In the genomic region with DNA sequence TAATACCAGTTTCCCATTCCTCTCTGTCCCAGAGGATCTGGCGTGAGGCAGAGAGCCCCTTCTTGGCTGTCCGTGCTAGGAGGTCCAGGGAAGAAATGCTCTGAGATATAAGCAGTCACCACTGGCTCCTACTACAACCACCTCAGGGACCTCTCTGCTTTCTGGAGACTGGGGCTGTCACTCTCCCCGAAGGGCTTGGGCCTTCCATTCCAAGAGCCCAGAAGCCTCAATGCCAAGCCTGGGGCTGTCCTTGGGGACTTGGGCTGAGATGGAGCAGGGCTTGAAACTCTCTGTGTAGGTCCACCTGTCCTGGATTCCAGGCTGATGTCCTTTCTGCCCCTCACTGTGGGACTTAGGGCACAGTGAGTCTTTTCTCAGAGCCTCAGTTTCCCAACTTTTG, we compare ENCODE assay signal across 25 mouse cellular contexts. TPM values are rescaled to one million over a fixed set of nuclear protein-coding genes. Genes with fewer than 3 reads are reported as not detected.
DNase-seq lines count a peak whose midpoint lies in the region; ATAC-seq and TF ChIP-seq lines count a peak whose summit lies in the region.
"Had no signal": no experiment of that assay in that cellular context is flagged by ENCODE, and none has a peak within 500 bp of the region (broad histone marks: within the 10 kb centered on the region; RNA-seq: fewer than 3 reads in every experiment).

No protein-coding gene starts in this region.

- 5% methylated on average over 3 of the region's 3 CpGs for WGBS in forebrain, embryonic 10.5 days
- WGBS in forebrain, embryonic 13.5 days = 2% methylated on average over 3 of the region's 3 CpGs
- WGBS in embryonic facial prominence, embryonic 12.5 days = 6% methylated on average over 3 of the region's 3 CpGs
- 7% methylated on average over 3 of the region's 3 CpGs for WGBS in hindbrain, postnatal 0 days
- 0% methylated on average over 3 of the region's 3 CpGs for WGBS in midbrain, embryonic 16.5 days

- peaks cover 2% of the 10 kb centered on the region; the same call in 1 of the 2 replicates for H3K36me3 ChIP-seq in forebrain, embryonic 10.5 days (replicated peaks)
- H3K36me3 ChIP-seq in forebrain, embryonic 13.5 days (ENCODE audit: poor library complexity, severe bottlenecking) = no peaks in the 10 kb centered on the region
- H3K36me3 ChIP-seq in embryonic facial prominence, embryonic 12.5 days = peaks cover 3% of the 10 kb centered on the region; the same call in 1 of the 2 replicates
- no peaks in the 10 kb centered on the region for H3K36me3 ChIP-seq in hindbrain, postnatal 0 days (ENCODE audit: insufficient read depth, low read length)
- H3K36me3 ChIP-seq in midbrain, embryonic 16.5 days (ENCODE audit: control insufficient read depth, insufficient read depth, low read length) = no peaks in the 10 kb centered on the region

- H3K4me1 ChIP-seq in forebrain, embryonic 10.5 days = peaks cover 69% of the 10 kb centered on the region
- H3K4me1 ChIP-seq in forebrain, embryonic 13.5 days = peaks cover 45% of the 10 kb centered on the region
- H3K4me1 ChIP-seq in embryonic facial prominence, embryonic 12.5 days = peaks cover 20% of the 10 kb centered on the region
- H3K4me1 ChIP-seq in hindbrain, postnatal 0 days (ENCODE audit: insufficient read depth, low read length) = 0 out of 2 replicates have a peak, but pooled peaks cover 7% of the 10 kb centered on the region
- peaks cover 24% of the 10 kb centered on the region for H3K4me1 ChIP-seq in midbrain, embryonic 16.5 days (ENCODE audit: control insufficient read depth, insufficient read depth, low read length)

- H3K27ac ChIP-seq in forebrain, embryonic 10.5 days = no peak overlapping the region
- H3K27ac ChIP-seq in forebrain, embryonic 13.5 days = no peak overlapping the region
- no peak overlapping the region for H3K27ac ChIP-seq in embryonic facial prominence, embryonic 12.5 days
- peak overlapping the region; percentile 70 for H3K27ac ChIP-seq in hindbrain, postnatal 0 days
- peak overlapping the region; percentile 82 for H3K27ac ChIP-seq in midbrain, embryonic 16.5 days (ENCODE audit: low read length)
- H3K27ac ChIP-seq: heart, embryonic 13.5 days; limb, embryonic 15.5 days had no signal

- no peak overlapping the region for H3K9ac ChIP-seq in forebrain, embryonic 13.5 days
- no peak overlapping the region for H3K9ac ChIP-seq in embryonic facial prominence, embryonic 12.5 days
- peak overlapping the region; percentile 56 for H3K9ac ChIP-seq in hindbrain, postnatal 0 days (replicated peaks; ENCODE audit: low read length)
- H3K9ac ChIP-seq in midbrain, embryonic 16.5 days (ENCODE audit: low read depth, low read length) = peak overlapping the region; percentile 35
- H3K9ac ChIP-seq: heart, embryonic 13.5 days; limb, embryonic 15.5 days had no signal

- no peak overlapping the region for H3K4me2 ChIP-seq in forebrain, embryonic 13.5 days
- H3K4me2 ChIP-seq in embryonic facial prominence, embryonic 12.5 days (replicated peaks) = no peak overlapping the region
- H3K4me2 ChIP-seq in hindbrain, postnatal 0 days (ENCODE audit: low read depth, low read length) = peak overlapping the region; percentile 52
- H3K4me2 ChIP-seq in midbrain, embryonic 16.5 days (ENCODE audit: low read length) = peak overlapping the region; percentile 49
- H3K4me2 ChIP-seq: heart, embryonic 13.5 days; limb, embryonic 15.5 days had no signal

- peak; percentile 32 for DNase-seq in forebrain, embryonic 10.5 days (ENCODE audit: extremely low spot score, low spot score)
- no peak for DNase-seq in hindbrain, postnatal 0 days (ENCODE audit: low spot score)
- DNase-seq in kidney, adult 9 months = no peak
- DNase-seq in adrenal gland, postnatal 4 days (ENCODE audit: low spot score in 2 of 2) = no peak
- DNase-seq in spleen, postnatal 10 days (ENCODE audit: low spot score in 2 of 2) = no peak
- DNase-seq: adrenal gland, postnatal 10 days; cerebellum, adult 8-10 months; heart, postnatal 36 days; layer of hippocampus, adult 9-11 months; lung, postnatal 10 days had no signal

- TF ChIP-seq CTCF in hindbrain, postnatal 0 days (IDR thresholded peaks at IDR 0.05; ENCODE audit: low read depth) = no peak

- ATAC-seq in forebrain, embryonic 13.5 days = no peak
- ATAC-seq in embryonic facial prominence, embryonic 12.5 days (ENCODE audit: insufficient number of reproducible peaks, insufficient read depth, low FRiP score, low TSS enrichment) = no peak
- ATAC-seq in hindbrain, postnatal 0 days = no peak
- no peak for ATAC-seq in midbrain, embryonic 16.5 days
- ATAC-seq: forebrain, embryonic 16.5 days; intestine, postnatal 0 days had no signal

- H3K27me3 ChIP-seq in forebrain, embryonic 10.5 days (ENCODE audit: poor library complexity, severe bottlenecking) = peaks cover 100% of the 10 kb centered on the region
- H3K27me3 ChIP-seq in forebrain, embryonic 13.5 days = peaks cover 100% of the 10 kb centered on the region
- H3K27me3 ChIP-seq in embryonic facial prominence, embryonic 12.5 days = peaks cover 99% of the 10 kb centered on the region
- H3K27me3 ChIP-seq in hindbrain, postnatal 0 days (ENCODE audit: insufficient read depth, low read length) = peaks cover 48% of the 10 kb centered on the region
- peaks cover 69% of the 10 kb centered on the region for H3K27me3 ChIP-seq in midbrain, embryonic 16.5 days (ENCODE audit: control insufficient read depth, insufficient read depth, low read depth, low read length)
- H3K27me3 ChIP-seq: CH12.LX had no signal

- peak overlapping the region; percentile 27; the same call in 1 of the 2 replicates for H3K4me3 ChIP-seq in forebrain, embryonic 10.5 days
- no peak overlapping the region for H3K4me3 ChIP-seq in forebrain, embryonic 13.5 days
- 0 out of 2 replicates have a peak overlapping the region, but pooled peaks have one; percentile 11 for H3K4me3 ChIP-seq in embryonic facial prominence, embryonic 12.5 days
- H3K4me3 ChIP-seq in hindbrain, postnatal 0 days (ENCODE audit: low read length) = peak overlapping the region; percentile 44
- peak overlapping the region; percentile 41 for H3K4me3 ChIP-seq in midbrain, embryonic 16.5 days (ENCODE audit: low read depth, low read length)
- H3K4me3 ChIP-seq: limb, embryonic 15.5 days; myocyte had no signal

- no peaks in the 10 kb centered on the region for H3K9me3 ChIP-seq in forebrain, embryonic 10.5 days
- no peaks in the 10 kb centered on the region for H3K9me3 ChIP-seq in forebrain, embryonic 13.5 days (replicated peaks)
- H3K9me3 ChIP-seq in embryonic facial prominence, embryonic 12.5 days = no peaks in the 10 kb centered on the region
- no peaks in the 10 kb centered on the region for H3K9me3 ChIP-seq in hindbrain, postnatal 0 days (ENCODE audit: low read length)
- no peaks in the 10 kb centered on the region for H3K9me3 ChIP-seq in midbrain, embryonic 16.5 days (replicated peaks; ENCODE audit: control insufficient read depth, low read length, poor library complexity, severe bottlenecking)
- H3K9me3 ChIP-seq: heart, embryonic 13.5 days; limb, embryonic 15.5 days had no signal

RNA-seq across cellular contexts. Expression of a gene that starts 5.6 kb away (rescaled TPM):
- 0.17 and 0.74 TPM in 2 replicates for polyA plus RNA-seq in forebrain, embryonic 10.5 days (2016; fragmentation: Nextera tagmentation; extraction: Ambion mirVana)
- polyA plus RNA-seq in forebrain, embryonic 13.5 days (2015; fragmentation: Nextera tagmentation; extraction: Ambion mirVana) = 1.3 and 4.4 TPM in 2 replicates
- 0.29 and 1.5 TPM in 2 replicates for polyA plus RNA-seq in embryonic facial prominence, embryonic 12.5 days (2016; fragmentation: Nextera tagmentation; extraction: Ambion mirVana)
- total RNA-seq in hindbrain, postnatal 0 days (2014; rRNA removed) = 43.0 and 50.7 TPM in 2 replicates
- polyA plus RNA-seq in hindbrain, postnatal 0 days (2015; fragmentation: Nextera tagmentation; extraction: Ambion mirVana) = 51.1 and 52.1 TPM in 2 replicates
- 28.9 and 35.2 TPM in 2 replicates for polyA plus RNA-seq in midbrain, embryonic 16.5 days (2015; fragmentation: Nextera tagmentation; extraction: Ambion mirVana)
- total RNA-seq in adrenal gland, postnatal 4 days (2021) = under 1 TPM in 1 of 2 experiments, not detected in 1; 0.79 TPM
- total RNA-seq: CH12.LX; gastrocnemius, adult 18-20 months; granulocyte monocyte progenitor cell, adult 5-6 weeks; heart, postnatal 36 days; megakaryocyte, adult 5-6 weeks had no signal
- polyA plus RNA-seq: heart, embryonic 13.5 days; intestine, postnatal 0 days; liver, embryonic 16.5 days; small intestine, adult 2 months; urinary bladder, adult 2 months had no signal

Comparison
In these comparisons a context has a peak if more than half of its experiments do, and no peak if none do; other contexts are left out.
1. H3K27ac ChIP-seq: peak in hindbrain, postnatal 0 days (single experiment) and midbrain, embryonic 16.5 days (single experiment); none in forebrain, embryonic 10.5 days (single experiment), forebrain, embryonic 13.5 days (single experiment) and embryonic facial prominence, embryonic 12.5 days (single experiment).
2. H3K4me2 ChIP-seq: peak in hindbrain, postnatal 0 days (single experiment) and midbrain, embryonic 16.5 days (single experiment); none in forebrain, embryonic 13.5 days (single experiment) and embryonic facial prominence, embryonic 12.5 days (single experiment).
3. H3K9ac ChIP-seq: peak in hindbrain, postnatal 0 days (single experiment) and midbrain, embryonic 16.5 days (single experiment); none in forebrain, embryonic 13.5 days (single experiment) and embryonic facial prominence, embryonic 12.5 days (single experiment).